Mouse (Mus musculus): ENCODE measurements at regions not wholly inside any gene's neighbourhood (a gene's known extent, or its start where the extent isn't known, plus 50 kb on each side); places are given as distances from the start of the nearest gene placed in this dataset.

- no peak for TF ChIP-seq CTCF (IDR thresholded peaks at IDR 0.05; ENCODE audit: control insufficient read depth, insufficient read depth, insufficient replicate concordance, low read depth, low read length)
- no peak for TF ChIP-seq POLR2A (IDR thresholded peaks at IDR 0.05; ENCODE audit: control insufficient read depth, low read depth, low read length)
These were observed 53.4 kb upstream of the Cdh5 start for GRCm38 (mm10) chr8:104048037-104048436.

Measured in testis, adult 2 months (tissue).